Mouse (Mus musculus): Measurements from ENCODE around the gene Ppfia4.

- no peak for TF ChIP-seq CTCF (IDR thresholded peaks at IDR 0.05; ENCODE audit: low read depth, low read length)
- no peak for TF ChIP-seq EP300 (IDR thresholded peaks at IDR 0.05; ENCODE audit: insufficient read depth, low read depth, low read length)
These were observed 6.4 kb upstream of the Ppfia4 start for GRCm38 (mm10) chr1:134339162-134339561.
